Mouse (Mus musculus) forebrain, embryonic 11.5 days (tissue): ENCODE data around the gene Allc. TPM values are rescaled to one million over a fixed set of nuclear protein-coding genes. Genes with fewer than 3 reads are reported as not detected.

Experiments
- ATAC-seq: fragments of 200-750 bp; cut with Nextera tagmentation; replicated peaks from 2 replicates; pipeline ENCODE4 v1.8.0; 2017; ENCODE audit warnings: moderate TSS enrichment; ENCODE audit not compliant: low FRiP score
- DNase-seq: peaks from one replicate; pipeline ENCODE4 v3.0.0-alpha.2; 2017; ENCODE audit warnings: low spot score
- H3K27ac ChIP-seq: fragments of 300-500 bp; sonication (generic); 2 replicates; pipeline ENCODE4 v1.5.1; 2014; ENCODE audit warnings: low read depth, low read length
- H3K27me3 ChIP-seq: fragments of 300-500 bp; sonication (generic); 2 replicates; pipeline ENCODE4 v1.6.1; 2014; ENCODE audit warnings: mild to moderate bottlenecking, low read length, mixed read lengths; ENCODE audit not compliant: control insufficient read depth, insufficient read depth
- H3K36me3 ChIP-seq: fragments of 300-500 bp; sonication (generic); 2 replicates; pipeline ENCODE4 v1.6.1; 2014; ENCODE audit warnings: mild to moderate bottlenecking, low read length, moderate library complexity, mixed read lengths; ENCODE audit not compliant: control insufficient read depth, insufficient read depth
- H3K4me1 ChIP-seq: fragments of 300-500 bp; sonication (generic); replicated peaks from 2 replicates; pipeline ENCODE4 v1.6.1; 2014; ENCODE audit warnings: low read length, mixed read lengths; ENCODE audit not compliant: control insufficient read depth, insufficient read depth
- H3K4me2 ChIP-seq: fragments of 300-500 bp; sonication (generic); 2 replicates; pipeline ENCODE4 v1.6.1; 2014; ENCODE audit warnings: low read depth, mild to moderate bottlenecking, low read length, moderate library complexity, mixed read lengths; ENCODE audit not compliant: severe bottlenecking
- H3K4me3 ChIP-seq: fragments of 300-500 bp; sonication (generic); 2 replicates; pipeline ENCODE4 v1.5.1; 2014; ENCODE audit warnings: low read depth, low read length
- H3K9ac ChIP-seq: fragments of 300-500 bp; sonication (generic); 2 replicates; pipeline ENCODE4 v1.6.1; 2014; ENCODE audit warnings: low read length
- H3K9me3 ChIP-seq: fragments of 300-500 bp; sonication (generic); 2 replicates; pipeline ENCODE4 v1.6.1; 2016; ENCODE audit warnings: low read length, mixed read lengths; ENCODE audit not compliant: control insufficient read depth
- WGBS: fragments of 180-500 bp; shearing (Covaris S2); extraction: QIAGEN DNeasy Blood & Tissue Kit; methylation state at CpG from one replicate; pipeline ENCODE4 v1.1.7; 2014; 5-methylcytosine and 5-hydroxymethylcytosine counted together
- polyA plus RNA-seq: library from polyadenylated mRNA; unstranded; fragments of >200 nt; fragmentation: Nextera tagmentation; extraction: Ambion mirVana; gene quantifications from 2 replicates; pipeline ENCODE4 v1.2.1, GENCODE M21; 2014

The Allc gene
- polyA plus RNA-seq, 1 experiment from 2014 or later, result not detected

DNA sequence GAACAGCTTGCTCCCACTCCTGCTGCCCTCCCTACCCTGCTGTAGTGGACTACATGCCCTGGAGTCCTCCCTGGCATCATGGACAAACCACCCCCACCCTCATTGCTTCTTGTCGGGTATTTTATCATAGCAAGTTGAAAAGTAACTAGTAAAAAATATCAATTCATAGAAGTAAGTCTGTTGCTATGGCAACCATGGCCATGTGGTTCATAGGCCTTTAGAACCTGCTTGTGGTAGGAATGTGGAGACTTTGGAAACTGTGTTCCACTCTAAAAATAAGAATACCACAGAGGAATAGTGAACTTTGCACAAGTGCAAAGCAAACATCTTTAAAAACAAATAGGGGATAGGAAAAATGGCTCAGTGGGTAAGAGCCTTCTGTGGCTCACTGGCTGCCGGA, 10.1 kb downstream of the Allc start:
- ATAC-seq, result no peak
- H3K4me2 ChIP-seq, result no peak overlapping the region
- H3K27me3 ChIP-seq, result no peaks in the 10 kb centered on the region
- no peaks in the 10 kb centered on the region for H3K9me3 ChIP-seq
- no peak overlapping the region for H3K27ac ChIP-seq
- no peak overlapping the region for H3K9ac ChIP-seq
- H3K4me3 ChIP-seq, result no peak overlapping the region
- WGBS, result 90% methylated on average over 2 of the region's 2 CpGs
- H3K36me3 ChIP-seq, result no peaks in the 10 kb centered on the region
- no peaks in the 10 kb centered on the region for H3K4me1 ChIP-seq
- no peak for DNase-seq

GRCm38 (mm10) chr12:28552299-28552698, 30.0 kb downstream of the Allc start, which contains the start of gene Dcdc2c:
Gene Dcdc2c, minus strand, starts transcription at chr12:28552399.
- Histone ChIP-seq H3K4me2 (no peak within 1 kb of the TSS), H3K4me3 (no peak within 1 kb of the TSS), H3K9ac (no peak within 1 kb of the TSS), H3K4me1 (no peaks in the 10 kb centered on the region), H3K9me3 (no peaks in the 10 kb centered on the region), H3K27me3 (no peaks in the 10 kb centered on the region), H3K27ac (no peak within 1 kb of the TSS), H3K36me3 (no peaks in the 10 kb centered on the region)
- DNase-seq (no peak), ATAC-seq (no peak)
- WGBS, result 68% methylated on average over 15 of the region's 15 CpGs

DNA sequence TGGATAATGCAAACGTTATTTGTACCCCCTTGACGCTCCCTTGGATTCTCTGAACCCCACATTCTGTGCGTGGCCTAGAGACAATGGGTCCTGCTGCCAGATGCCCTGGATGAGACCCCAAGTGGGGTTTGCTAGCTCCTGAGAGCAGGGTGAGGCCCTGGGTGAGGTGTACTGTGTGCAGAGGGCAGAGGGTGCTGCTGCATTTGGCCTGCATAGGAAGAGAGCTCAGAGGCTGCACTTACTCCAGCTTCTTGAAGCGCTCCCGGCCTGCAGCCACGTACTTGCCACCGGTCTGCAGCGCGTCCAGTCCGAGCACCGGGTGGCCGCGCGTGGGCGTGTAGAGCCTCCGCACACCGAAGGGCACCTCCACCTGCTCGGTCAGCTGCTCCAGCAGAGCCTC, 30.5 kb downstream of the Allc start:
- no peak overlapping the region for H3K27ac ChIP-seq

GRCm38 (mm10) chr12:28548887-28549286, 33.4 kb downstream of the Allc start:
- H3K4me3 ChIP-seq, result no peak overlapping the region
- H3K27ac ChIP-seq, result no peak overlapping the region
- no peak overlapping the region for H3K4me2 ChIP-seq
- no peak for DNase-seq
- H3K9me3 ChIP-seq, result no peaks in the 10 kb centered on the region
- ATAC-seq, result no peak
- no peaks in the 10 kb centered on the region for H3K36me3 ChIP-seq
- no peaks in the 10 kb centered on the region for H3K27me3 ChIP-seq
- WGBS, result 68% methylated on average over 4 of the region's 4 CpGs
- no peak overlapping the region for H3K9ac ChIP-seq
- no peaks in the 10 kb centered on the region for H3K4me1 ChIP-seq

More for the DNA sequence above, 30.5 kb downstream of the Allc start:
- H3K9me3 ChIP-seq, result no peaks in the 10 kb centered on the region
- no peak for ATAC-seq
- no peak overlapping the region for H3K4me2 ChIP-seq
- H3K4me3 ChIP-seq, result no peak overlapping the region
- no peaks in the 10 kb centered on the region for H3K36me3 ChIP-seq
- WGBS, result 60% methylated on average over 18 of the region's 18 CpGs
- no peak for DNase-seq
- H3K4me1 ChIP-seq, result no peaks in the 10 kb centered on the region
- no peaks in the 10 kb centered on the region for H3K27me3 ChIP-seq
- H3K9ac ChIP-seq, result no peak overlapping the region

- H3K27me3 ChIP-seq, result no peaks in the 10 kb centered on the region
- 61% methylated on average over 1 of the region's 1 CpGs for WGBS
- H3K27ac ChIP-seq, result no peak overlapping the region
- H3K4me3 ChIP-seq, result no peak overlapping the region
- no peaks in the 10 kb centered on the region for H3K36me3 ChIP-seq
- no peak overlapping the region for H3K9ac ChIP-seq
- DNase-seq, result no peak
- no peaks in the 10 kb centered on the region for H3K9me3 ChIP-seq
- no peak for ATAC-seq
- no peak overlapping the region for H3K4me2 ChIP-seq
- H3K4me1 ChIP-seq, result no peaks in the 10 kb centered on the region
Observed at GRCm38 (mm10) chr12:28514264-28514775, 68.0 kb downstream of the Allc start.

DNA sequence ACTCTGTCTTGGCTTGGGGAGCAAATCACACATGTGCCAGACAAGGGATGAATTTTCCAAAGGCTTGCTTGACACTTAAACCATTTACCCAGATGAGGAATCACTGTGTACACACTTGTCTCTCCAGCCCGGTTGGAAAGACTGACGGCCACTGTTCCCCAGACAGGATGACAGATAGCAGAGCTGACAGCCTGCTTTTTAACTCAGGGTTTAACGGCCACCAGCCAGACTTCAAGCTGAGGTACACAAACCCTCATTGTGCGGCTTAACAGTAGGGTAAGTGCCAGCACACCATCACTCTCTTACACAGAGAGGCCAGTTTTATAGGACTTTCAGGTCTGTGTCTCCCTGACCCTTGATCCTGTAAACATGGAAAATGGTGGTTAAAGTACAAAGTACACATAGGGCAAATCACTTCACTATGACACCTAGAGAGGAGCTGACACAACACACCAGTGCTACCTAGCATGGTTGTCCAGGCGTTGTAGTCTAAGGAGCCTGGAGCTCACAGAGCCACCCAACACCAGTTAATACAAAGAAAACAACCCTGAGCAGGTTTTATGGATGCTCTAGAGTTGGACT, 72.5 kb downstream of the Allc start:
- no peak overlapping the region for H3K9ac ChIP-seq
- no peak for ATAC-seq
- no peaks in the 10 kb centered on the region for H3K27me3 ChIP-seq
- no peaks in the 10 kb centered on the region for H3K9me3 ChIP-seq
- no peaks in the 10 kb centered on the region for H3K4me1 ChIP-seq
- 65% methylated on average over 5 of the region's 5 CpGs for WGBS
- DNase-seq, result no peak
- H3K36me3 ChIP-seq, result no peaks in the 10 kb centered on the region
- H3K4me3 ChIP-seq, result no peak overlapping the region
- no peak overlapping the region for H3K27ac ChIP-seq
- H3K4me2 ChIP-seq, result no peak overlapping the region

Other genes starting within 250 kb of the Allc start
- gene Dcdc2c, start 30.1 kb downstream of the Allc start, polyA plus RNA-seq, result 0.21 and 0.31 TPM in 2 replicates
- not detected in 2 replicates for gene Colec11, start 40.9 kb upstream of the Allc start, polyA plus RNA-seq
- gene Rps7, start 53.4 kb upstream of the Allc start, polyA plus RNA-seq, result 626 and 751 TPM in 2 replicates
- 27.6 and 30.4 TPM in 2 replicates for gene Rnaseh1, start 67.1 kb upstream of the Allc start, polyA plus RNA-seq
- 54.6 and 56.9 TPM in 2 replicates for gene Adi1, start 92.7 kb upstream of the Allc start, polyA plus RNA-seq
- gene Trappc12, start 167.9 kb upstream of the Allc start, polyA plus RNA-seq, result 40.0 and 40.1 TPM in 2 replicates
- gene Eipr1, start 169.3 kb upstream of the Allc start, polyA plus RNA-seq, result 36.3 and 40.3 TPM in 2 replicates